ENCODE assay signal across 8 mouse cellular contexts in genomic region chrX:77510371-77511300, GRCm38 (mm10). TPM values are rescaled to one million over a fixed set of nuclear protein-coding genes. Genes with fewer than 3 reads are reported as not detected.
DNase-seq lines count a peak whose midpoint lies in the region; ATAC-seq and TF ChIP-seq lines count a peak whose summit lies in the region.

Tbl1x (plus strand) TSS chrX:77511013.

- peak within 1 kb of the TSS; percentile 99 for H3K27ac ChIP-seq in MEL (ENCODE audit: control insufficient read depth, low read depth, low read length)

- H3K9ac ChIP-seq in MEL (ENCODE audit: control insufficient read depth, low read depth, low read length, poor library complexity, severe bottlenecking) = peak within 1 kb of the TSS; percentile 95

- peaks cover 0 to 9% of the 10 kb centered on the region in 2 experiments; a peak in 2 of 4 replicates for H3K36me3 ChIP-seq in MEL (ENCODE audit: control insufficient read depth in 1 of 2, insufficient read depth in 2 of 2, low read length in 2 of 2)

- ATAC-seq in frontal cortex, adult (ENCODE audit: low TSS enrichment) = peak; percentile 51
- peak; percentile 22 to 49 for ATAC-seq in hematopoietic stem cell, adult 5-6 weeks (replicated peaks in 1 of 2; ENCODE audit: insufficient read depth in 1 of 2, low FRiP score in 2 of 2, low TSS enrichment in 1 of 2, low read depth in 1 of 2, poor library complexity in 2 of 2, severe bottlenecking in 2 of 2)

- TF ChIP-seq POLR2A in MEL (IDR thresholded peaks at IDR 0.05; ENCODE audit: control insufficient read depth in 1 of 2, insufficient read depth in 1 of 2, low read depth in 1 of 2, low read length in 2 of 2, poor library complexity in 1 of 2) = no peak

- H3K4me1 ChIP-seq in MEL (ENCODE audit: control insufficient read depth in 1 of 2, insufficient read depth in 2 of 2, low read length in 2 of 2) = no peaks in the 10 kb centered on the region; a peak in 1 of 4 replicates

- no peak for TF ChIP-seq CTCF in MEL (IDR thresholded peaks at IDR 0.05 in 2 of 3, conservative IDR thresholded peaks at IDR 0.05 in 1 of 3; ENCODE audit: control insufficient read depth in 1 of 3, insufficient read depth in 1 of 3, low read depth in 2 of 3, low read length in 3 of 3, poor library complexity in 1 of 3, severe bottlenecking in 1 of 3)

- H3K79me2 ChIP-seq in MEL (ENCODE audit: control insufficient read depth, insufficient read depth, low read length, poor library complexity) = peaks cover 45% of the 10 kb centered on the region

- no peaks in the 10 kb centered on the region for H3K9me3 ChIP-seq in MEL (replicated peaks; ENCODE audit: insufficient read depth, low read length)

- no peak; a peak in 1 of 4 replicates for TF ChIP-seq EP300 in MEL (IDR thresholded peaks at IDR 0.05; ENCODE audit: low read depth in 1 of 2, low read length in 2 of 2)

- TF ChIP-seq RAD21 in MEL (IDR thresholded peaks at IDR 0.05; ENCODE audit: low read depth, low read length) = no peak

- peak; percentile 84 for DNase-seq in MEL (ENCODE audit: low read depth, low spot score)
- peak; percentile 61 to 77 for DNase-seq in cerebellum, adult 18-20 months
- DNase-seq in layer of hippocampus, postnatal 14 days (ENCODE audit: low spot score in 2 of 2) = peak; percentile 55 to 57
- DNase-seq in lung, postnatal 14 days = peak; percentile 73
- DNase-seq in retina, adult 2 months (ENCODE audit: low read depth, low spot score) = peak; percentile 40
- peak; percentile 64 to 77 for DNase-seq in thymus, postnatal 36 days

- H3K27me3 ChIP-seq in MEL (ENCODE audit: control insufficient read depth in 1 of 2, insufficient read depth in 2 of 2, low read length in 2 of 2) = no peaks in the 10 kb centered on the region

- peak within 1 kb of the TSS; percentile 83 to 87 for H3K4me3 ChIP-seq in MEL (ENCODE audit: control insufficient read depth in 1 of 2, insufficient read depth in 1 of 2, low read depth in 2 of 2, low read length in 2 of 2)

TF ChIP-seq in MEL, 35 proteins besides CTCF, POLR2A, EP300 and RAD21:
- TF ChIP-seq TAL1 (IDR thresholded peaks at IDR 0.05; ENCODE audit: low read length) = no peak
- TF ChIP-seq MAZ (IDR thresholded peaks at IDR 0.05; ENCODE audit: low read depth, low read length) = peak; percentile 50; the same call in 1 of the 2 replicates
- TF ChIP-seq USF1 (IDR thresholded peaks at IDR 0.05; ENCODE audit: low read depth, low read length) = no peak
- no peak for TF ChIP-seq MEF2A (IDR thresholded peaks at IDR 0.05; ENCODE audit: extremely low read depth, insufficient replicate concordance, low read depth, low read length, poor library complexity, severe bottlenecking)
- no peak for TF ChIP-seq MYB (IDR thresholded peaks at IDR 0.05; ENCODE audit: low read depth, low read length)
- peak; percentile 6; the same call in 1 of the 2 replicates for TF ChIP-seq TCF12 (IDR thresholded peaks at IDR 0.05; ENCODE audit: low read depth, low read length)

RNA-seq across cellular contexts. Expression of gene Tbl1x, which starts in this region (rescaled TPM):
- 17.1 and 23.0 TPM in 2 replicates for total RNA-seq in MEL (2012; rRNA removed)
- polyA plus RNA-seq in MEL (2012; ENCODE audit: insufficient read depth in 1 of 2, insufficient read length in 2 of 2, low read depth in 1 of 2, low replicate concordance in 2 of 2, missing spikeins in 1 of 2) = 10 to 100 TPM; 27.6 to 42.5 TPM
- 54.0 and 62.8 TPM in 2 replicates for total RNA-seq in hematopoietic stem cell, adult 5-6 weeks (2017)
- 10 to 100 TPM; 39.2 to 39.5 TPM for total RNA-seq in layer of hippocampus, postnatal 14 days (2021)

Comparison
In these comparisons a context has a peak if more than half of its experiments do, and no peak if none do; other contexts are left out.
1. Peak in every context shown above with its lines: DNase-seq, ATAC-seq, H3K4me3 ChIP-seq and H3K27ac ChIP-seq.